Mouse (Mus musculus) embryonic facial prominence, embryonic 14.5 days (tissue): ENCODE measurements around the gene Hnrnpr. TPM values are rescaled to one million over a fixed set of nuclear protein-coding genes. Genes with fewer than 3 reads are reported as not detected.
A peak's percentile ranks its signal among the peaks of the same experiment; 100 is the strongest.

Experiments used
- ATAC-seq: fragments of 200-750 bp; cut with Nextera tagmentation; 2 replicates; pipeline ENCODE4 v1.8.0; 2017; ENCODE audit warnings: low read depth, moderate number of reproducible peaks, moderate TSS enrichment
- DNase-seq: peaks from one replicate; pipeline ENCODE4 v3.0.0-alpha.2; 2015; ENCODE audit warnings: low spot score
- H3K27ac ChIP-seq: fragments of 300-500 bp; sonication (generic); replicated peaks from 2 replicates; pipeline ENCODE4 v1.5.1; 2014; ENCODE audit warnings: low read depth, mild to moderate bottlenecking, low read length, moderate library complexity
- H3K27me3 ChIP-seq: fragments of 300-500 bp; sonication (generic); replicated peaks from 2 replicates; pipeline ENCODE4 v1.6.1; 2014; ENCODE audit warnings: low read length; ENCODE audit not compliant: control insufficient read depth, insufficient read depth
- H3K36me3 ChIP-seq: fragments of 300-500 bp; sonication (generic); 2 replicates; pipeline ENCODE4 v1.6.1; 2014; ENCODE audit warnings: low read length, mixed read lengths; ENCODE audit not compliant: control insufficient read depth, insufficient read depth
- H3K4me1 ChIP-seq: fragments of 300-500 bp; sonication (generic); 2 replicates; pipeline ENCODE4 v1.6.1; 2014; ENCODE audit warnings: antibody characterized with exemption, low read length; ENCODE audit not compliant: control insufficient read depth, insufficient read depth
- H3K4me2 ChIP-seq: fragments of 300-500 bp; sonication (generic); 2 replicates; pipeline ENCODE4 v1.6.1; 2014; ENCODE audit warnings: low read depth, mild to moderate bottlenecking, low read length, moderate library complexity, mixed read lengths
- H3K4me3 ChIP-seq: fragments of 300-500 bp; sonication (generic); 2 replicates; pipeline ENCODE4 v1.5.1; 2014; ENCODE audit warnings: low read depth, mild to moderate bottlenecking, low read length
- H3K9ac ChIP-seq: fragments of 300-500 bp; sonication (generic); 2 replicates; pipeline ENCODE4 v1.6.1; 2014; ENCODE audit warnings: low read depth, mild to moderate bottlenecking, low read length, moderate library complexity, mixed read lengths
- H3K9me3 ChIP-seq: fragments of 300-500 bp; sonication (generic); 2 replicates; pipeline ENCODE4 v1.6.1; 2016; ENCODE audit warnings: low read length; ENCODE audit not compliant: control insufficient read depth
- WGBS: fragments of 180-500 bp; shearing (Covaris S2); extraction: QIAGEN DNeasy Blood & Tissue Kit; methylation state at CpG from one replicate; pipeline ENCODE4 v1.1.7; 2014; 5-methylcytosine and 5-hydroxymethylcytosine counted together
- polyA plus RNA-seq: library from polyadenylated mRNA; unstranded; fragments of >200 nt; fragmentation: Nextera tagmentation; extraction: Ambion mirVana; gene quantifications from 2 replicates; pipeline ENCODE4 v1.2.1, GENCODE M21; 2014

Gene Hnrnpr
- polyA plus RNA-seq, 1 experiment from 2014 or later, result 126 TPM

DNA sequence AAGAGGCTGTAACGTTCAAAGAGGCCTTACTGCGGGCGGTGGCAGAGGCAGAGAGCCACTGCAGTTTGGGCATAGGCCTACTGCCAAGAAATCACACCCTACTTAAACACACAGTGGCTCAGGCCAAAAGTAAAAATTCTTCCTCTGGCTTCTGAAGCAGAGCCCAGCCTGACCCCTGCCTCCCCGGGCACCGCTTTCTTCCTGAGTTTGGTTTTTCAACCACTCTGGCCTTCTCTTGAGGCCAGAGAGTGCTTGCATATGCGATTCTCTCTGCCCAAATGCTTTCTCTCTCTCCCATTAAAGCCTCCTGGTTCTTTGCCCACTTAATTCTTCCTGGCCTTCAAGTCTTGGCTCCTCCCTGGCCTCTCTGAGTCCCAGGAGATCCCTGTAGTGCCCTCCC lies 73.1 kb downstream of the Hnrnpr start:
- 79% methylated on average over 6 of the region's 6 CpGs for WGBS
- DNase-seq, result no peak
- no peak overlapping the region for H3K27ac ChIP-seq

DNA sequence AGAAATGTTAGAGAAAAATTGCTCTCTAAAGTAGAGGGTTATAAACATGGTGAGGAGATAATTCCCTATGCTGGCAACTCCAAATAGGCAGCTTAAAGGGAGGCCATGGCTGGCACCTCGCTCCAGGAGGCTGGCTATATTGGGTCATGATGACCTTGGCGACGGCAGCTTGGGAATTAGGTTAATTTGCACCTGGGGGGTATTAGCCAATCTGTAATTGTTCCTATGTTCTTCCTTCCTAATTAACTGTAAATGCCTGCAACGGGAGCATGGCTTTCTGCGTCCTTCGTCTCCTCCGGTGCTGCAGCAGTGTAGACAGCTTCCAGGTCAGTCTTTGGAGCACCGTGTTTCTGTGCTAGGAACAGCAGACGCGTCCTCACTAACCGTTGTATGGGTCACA lies 76.5 kb downstream of the Hnrnpr start:
- no peaks in the 10 kb centered on the region for H3K27me3 ChIP-seq
- DNase-seq (no peak), ATAC-seq (no peak)
- 53% methylated on average over 11 of the region's 11 CpGs for WGBS
- H3K36me3 ChIP-seq, result no peaks in the 10 kb centered on the region
- no peaks in the 10 kb centered on the region for H3K9me3 ChIP-seq
- no peak overlapping the region for H3K4me2 ChIP-seq
- H3K9ac ChIP-seq, result no peak overlapping the region
- no peaks in the 10 kb centered on the region for H3K4me1 ChIP-seq
- no peak overlapping the region for H3K27ac ChIP-seq
- H3K4me3 ChIP-seq, result no peak overlapping the region

More for the DNA sequence above, 73.1 kb downstream of the Hnrnpr start:
- Histone ChIP-seq H3K9ac (no peak overlapping the region), H3K4me2 (no peak overlapping the region), H3K27me3 (no peaks in the 10 kb centered on the region), H3K9me3 (no peaks in the 10 kb centered on the region), H3K4me3 (no peak overlapping the region), H3K36me3 (no peaks in the 10 kb centered on the region), H3K4me1 (no peaks in the 10 kb centered on the region)
- no peak for ATAC-seq

DNA sequence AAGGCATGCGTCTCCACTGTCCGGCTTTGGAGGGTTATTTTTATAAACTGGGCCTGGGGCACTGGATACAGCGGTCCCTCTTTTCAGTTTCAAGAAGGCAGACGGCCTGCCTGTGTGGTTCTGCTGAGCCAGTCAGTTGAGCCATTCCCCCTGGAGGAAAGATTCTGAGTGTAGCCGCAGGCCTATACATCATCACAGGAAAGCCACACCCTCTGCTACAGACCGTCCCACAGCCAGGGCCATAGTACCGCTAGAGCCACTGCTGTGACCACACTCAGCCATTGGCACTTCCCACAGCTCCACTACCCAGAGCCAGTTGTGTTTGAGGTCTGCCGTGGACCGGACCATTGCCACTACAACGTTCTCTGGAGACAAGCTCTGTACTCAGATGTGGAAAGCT lies 91.1 kb downstream of the Hnrnpr start:
- Histone ChIP-seq H3K27me3 (no peaks in the 10 kb centered on the region), H3K9me3 (no peaks in the 10 kb centered on the region), H3K36me3 (no peaks in the 10 kb centered on the region), H3K4me3 (no peak overlapping the region), H3K9ac (no peak overlapping the region), H3K27ac (no peak overlapping the region), H3K4me1 (no peaks in the 10 kb centered on the region), H3K4me2 (no peak overlapping the region)
- no peak for ATAC-seq
- WGBS, result 79% methylated on average over 10 of the region's 10 CpGs
- no peak for DNase-seq

DNA sequence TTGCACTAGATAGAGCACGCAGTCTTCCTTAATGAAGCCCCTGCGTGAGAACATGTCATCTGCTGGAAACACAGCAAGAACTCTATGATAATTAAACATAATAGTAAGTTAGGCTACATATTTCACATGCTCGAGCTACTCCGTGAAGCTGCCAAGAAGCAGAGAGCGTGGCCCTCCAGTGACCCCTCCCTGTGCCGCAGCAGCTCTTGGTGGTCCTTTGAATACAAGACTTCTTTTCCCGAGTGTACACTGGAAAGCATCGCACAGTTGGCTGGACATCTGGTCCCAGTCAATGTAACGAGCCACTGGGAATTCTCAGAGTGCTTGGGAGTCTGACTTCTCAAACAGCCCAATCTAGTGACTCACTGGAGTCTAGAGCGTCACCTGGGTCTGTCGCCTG lies 97.1 kb downstream of the Hnrnpr start:
- no peaks in the 10 kb centered on the region for H3K36me3 ChIP-seq
- ATAC-seq (no peak), DNase-seq (peak; percentile 46)
- no peak overlapping the region for H3K27ac ChIP-seq
- no peak overlapping the region for H3K4me3 ChIP-seq
- H3K4me1 ChIP-seq, result no peaks in the 10 kb centered on the region
- 52% methylated on average over 11 of the region's 11 CpGs for WGBS
- no peak overlapping the region for H3K9ac ChIP-seq
- no peaks in the 10 kb centered on the region for H3K9me3 ChIP-seq
- H3K4me2 ChIP-seq, result no peak overlapping the region
- H3K27me3 ChIP-seq, result no peaks in the 10 kb centered on the region

Other genes with a start within 250 kb of the Hnrnpr start
- gene Id3, start 167.4 kb upstream of the Hnrnpr start, polyA plus RNA-seq, result 404 and 407 TPM in 2 replicates
- 7.9 and 10.1 TPM in 2 replicates for gene E2f2, start 138.5 kb upstream of the Hnrnpr start, polyA plus RNA-seq
- 8.1 and 11.3 TPM in 2 replicates for gene Asap3, start 104.6 kb upstream of the Hnrnpr start, polyA plus RNA-seq
- gene Tcea3, start 63.2 kb upstream of the Hnrnpr start, polyA plus RNA-seq, result 25.4 and 27.2 TPM in 2 replicates
- gene Zfp46, start 26.3 kb upstream of the Hnrnpr start, polyA plus RNA-seq, result 24.2 and 27.3 TPM in 2 replicates
- 1.2 and 1.4 TPM in 2 replicates for gene Htr1d, start 112.6 kb downstream of the Hnrnpr start, polyA plus RNA-seq
- 0.42 TPM in 2 replicates for gene 6030445D17Rik, start 151.3 kb downstream of the Hnrnpr start, polyA plus RNA-seq
- gene Luzp1, start 158.8 kb downstream of the Hnrnpr start, polyA plus RNA-seq, result 83.4 and 99.5 TPM in 2 replicates